Mouse (Mus musculus): ENCODE results near the gene Mtf2. TPM values are rescaled to one million over a fixed set of nuclear protein-coding genes. Genes with fewer than 3 reads are reported as not detected.

The Mtf2 gene
- polyA plus RNA-seq, 1 experiment from 2014 or later: 27.3 TPM

Other genes starting within 250 kb of the Mtf2 start
- 0.33 and 0.40 TPM in 2 replicates for gene Ube2d2b, start 235.6 kb upstream of the Mtf2 start, polyA plus RNA-seq (2015; fragmentation: Nextera tagmentation; extraction: Ambion mirVana)
- 57.8 and 59.8 TPM in 2 replicates for gene Evi5, start 190.6 kb upstream of the Mtf2 start, polyA plus RNA-seq (2015; fragmentation: Nextera tagmentation; extraction: Ambion mirVana)
- gene Rpl5, start 165.2 kb upstream of the Mtf2 start, polyA plus RNA-seq (2015; fragmentation: Nextera tagmentation; extraction: Ambion mirVana): 20.5 and 23.9 TPM in 2 replicates
- 7.9 and 8.8 TPM in 2 replicates for gene Fam69a, start 78.6 kb upstream of the Mtf2 start, polyA plus RNA-seq (2015; fragmentation: Nextera tagmentation; extraction: Ambion mirVana)
- gene Tmed5, start 66.9 kb downstream of the Mtf2 start, polyA plus RNA-seq (2015; fragmentation: Nextera tagmentation; extraction: Ambion mirVana): 18.1 and 21.4 TPM in 2 replicates
- gene Ccdc18, start 67.2 kb downstream of the Mtf2 start, polyA plus RNA-seq (2015; fragmentation: Nextera tagmentation; extraction: Ambion mirVana): 4.0 and 4.8 TPM in 2 replicates
- 23.0 and 26.9 TPM in 2 replicates for gene Dr1, start 203.2 kb downstream of the Mtf2 start, polyA plus RNA-seq (2015; fragmentation: Nextera tagmentation; extraction: Ambion mirVana)
- gene Pigg, start 246.9 kb downstream of the Mtf2 start, polyA plus RNA-seq (2015; fragmentation: Nextera tagmentation; extraction: Ambion mirVana): 2.8 and 3.6 TPM in 2 replicates

Data from liver, embryonic 16.5 days (tissue).